Mouse (Mus musculus): ENCODE data around the gene Lzic.
A peak's percentile ranks its signal among the peaks of the same experiment; 100 is the strongest.

Gene Lzic

GRCm38 (mm10) chr4:149477078-149477477 is 8.0 kb upstream of the Lzic start, which contains the start of gene Tmem274:
Gene Tmem274, plus strand, starts transcription at chr4:149477378.
- no peak for DNase-seq (ENCODE audit: low spot score in 2 of 2)

- DNase-seq (ENCODE audit: low spot score in 2 of 2) = no peak
Measured at GRCm38 (mm10) chr4:149484566-149484965, 463 bp upstream of the Lzic start.

- DNase-seq (ENCODE audit: low spot score in 2 of 2) = no peak
Measured at GRCm38 (mm10) chr4:149485825-149486206, 787 bp downstream of the Lzic start.

- DNase-seq (ENCODE audit: low spot score in 2 of 2) = no peak
Measured at GRCm38 (mm10) chr4:149487729-149488128, 2.7 kb downstream of the Lzic start.

- DNase-seq (ENCODE audit: low spot score in 2 of 2) = no peak
Measured at GRCm38 (mm10) chr4:149489415-149490240, 4.6 kb downstream of the Lzic start.

GRCm38 (mm10) chr4:149491151-149491550 is 6.1 kb downstream of the Lzic start:
- no peak for DNase-seq (ENCODE audit: low spot score in 2 of 2)

GRCm38 (mm10) chr4:149496612-149497011 is 11.6 kb downstream of the Lzic start:
- no peak for DNase-seq (ENCODE audit: low spot score in 2 of 2)

- DNase-seq (ENCODE audit: low spot score in 2 of 2) = no peak
Measured at GRCm38 (mm10) chr4:149498901-149499300, 13.9 kb downstream of the Lzic start.

- DNase-seq (ENCODE audit: low spot score in 2 of 2) = no peak
Measured at GRCm38 (mm10) chr4:149499790-149500189, 14.8 kb downstream of the Lzic start.

- no peak for DNase-seq (ENCODE audit: low spot score in 2 of 2)
Measured at GRCm38 (mm10) chr4:149504363-149504762, 19.3 kb downstream of the Lzic start.

GRCm38 (mm10) chr4:149504858-149505257 is 19.8 kb downstream of the Lzic start:
- no peak for DNase-seq (ENCODE audit: low spot score in 2 of 2)

- no peak for DNase-seq (ENCODE audit: low spot score in 2 of 2)
Measured at GRCm38 (mm10) chr4:149505261-149505967, 20.4 kb downstream of the Lzic start.

GRCm38 (mm10) chr4:149506904-149507303 is 21.9 kb downstream of the Lzic start:
- DNase-seq (ENCODE audit: low spot score in 2 of 2) = no peak

- DNase-seq (ENCODE audit: low spot score in 2 of 2) = no peak
Measured at GRCm38 (mm10) chr4:149511221-149511646, 26.2 kb downstream of the Lzic start.

GRCm38 (mm10) chr4:149512072-149512471 is 27.0 kb downstream of the Lzic start:
- no peak for DNase-seq (ENCODE audit: low spot score in 2 of 2)

- no peak for DNase-seq (ENCODE audit: low spot score in 2 of 2)
Measured at GRCm38 (mm10) chr4:149515706-149516105, 30.7 kb downstream of the Lzic start.

- peak; percentile 97 to 98 for DNase-seq (ENCODE audit: low spot score in 2 of 2)
Measured at GRCm38 (mm10) chr4:149517868-149518340, 32.9 kb downstream of the Lzic start, which contains the start of gene Ctnnbip1. Gene Ctnnbip1, plus strand, starts transcription at chr4:149518236.

- no peak for DNase-seq (ENCODE audit: low spot score in 2 of 2)
Measured at GRCm38 (mm10) chr4:149518351-149519220, 33.6 kb downstream of the Lzic start.

GRCm38 (mm10) chr4:149521258-149521657 is 36.2 kb downstream of the Lzic start:
- no peak for DNase-seq (ENCODE audit: low spot score in 2 of 2)

GRCm38 (mm10) chr4:149523961-149524360 is 38.9 kb downstream of the Lzic start:
- no peak for DNase-seq (ENCODE audit: low spot score in 2 of 2)

- DNase-seq (ENCODE audit: low spot score in 2 of 2) = no peak
Measured at GRCm38 (mm10) chr4:149525170-149525569, 40.1 kb downstream of the Lzic start.

- DNase-seq (ENCODE audit: low spot score in 2 of 2) = no peak
Measured at GRCm38 (mm10) chr4:149525811-149526210, 40.8 kb downstream of the Lzic start.

Data from urinary bladder, postnatal 4 days (tissue).